Mouse (Mus musculus) erythroblast, adult 5-6 weeks (primary cell): ENCODE data around the gene Gsg1l2. TPM values are rescaled to one million over a fixed set of nuclear protein-coding genes. Genes with fewer than 3 reads are reported as not detected.

Source experiments
- ATAC-seq: replicated peaks from 2 replicates; pipeline ENCODE4 v1.8.0; 2016; ENCODE audit warnings: moderate number of reproducible peaks, mild to moderate bottlenecking, moderate TSS enrichment, inconsistent platforms; ENCODE audit not compliant: poor library complexity, low FRiP score, severe bottlenecking
- total RNA-seq, 2 experiments: library from RNA; stranded (forward) in 1 of 2; stranded (reverse) in 1 of 2; fragments of 150-400 nt in 1 of 2; fragments of 200-764, 138-1000 nt in 1 of 2; gene quantifications; 2 replicates each; pipeline versions ENCODE4 v1.2.3 to v1.2.4; 2015 to 2017; ENCODE audit warnings: low replicate concordance in 2 of 2

The Gsg1l2 gene
- total RNA-seq (2015; ENCODE audit: low replicate concordance) = not detected in 2 replicates
- total RNA-seq (2017; ENCODE audit: low replicate concordance) = not detected in 2 replicates

DNA sequence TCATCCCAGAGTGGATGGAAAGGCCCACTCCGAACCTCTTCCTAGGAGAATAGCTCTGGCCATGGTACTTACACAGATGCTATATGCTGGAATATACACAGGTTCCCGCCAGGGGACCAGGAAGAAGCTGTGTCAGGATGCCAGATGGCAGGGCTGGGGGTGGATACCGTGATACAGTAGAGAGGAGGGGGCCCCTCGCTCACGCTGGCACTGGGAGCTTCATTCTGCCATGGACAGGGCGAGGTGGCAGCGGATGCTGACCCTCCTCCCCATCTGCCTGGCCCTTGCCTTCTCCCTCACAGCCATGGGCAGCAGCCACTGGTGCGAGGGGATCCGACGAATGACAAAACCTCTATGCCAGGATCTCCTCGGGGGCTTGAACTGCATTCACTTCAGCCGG, at the start of gene Gsg1l2:
Gene Gsg1l2, plus strand, starts transcription at position 230 of the 400 bp plus-strand sequence.
- no peak for ATAC-seq

DNA sequence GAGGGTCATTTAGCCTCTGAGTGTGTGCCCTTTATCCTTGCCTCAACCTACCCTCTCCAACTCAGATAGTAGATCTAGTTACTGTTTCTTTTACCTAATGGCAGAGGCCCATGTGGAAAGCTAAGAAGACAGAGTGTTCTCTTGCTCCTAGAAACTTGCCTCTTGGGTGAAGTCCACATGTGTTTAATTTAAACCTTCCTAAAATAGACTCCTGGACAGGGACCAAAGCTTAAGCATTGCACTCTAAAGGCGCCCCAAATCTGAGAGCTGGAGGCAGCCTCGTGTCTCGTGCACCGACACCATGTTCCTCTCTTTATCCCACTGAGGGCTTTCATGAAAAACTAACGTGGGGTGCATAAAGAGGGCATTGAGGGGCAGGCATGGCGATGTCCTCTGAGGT, 47.3 kb upstream of the Gsg1l2 start:
- no peak for ATAC-seq

DNA sequence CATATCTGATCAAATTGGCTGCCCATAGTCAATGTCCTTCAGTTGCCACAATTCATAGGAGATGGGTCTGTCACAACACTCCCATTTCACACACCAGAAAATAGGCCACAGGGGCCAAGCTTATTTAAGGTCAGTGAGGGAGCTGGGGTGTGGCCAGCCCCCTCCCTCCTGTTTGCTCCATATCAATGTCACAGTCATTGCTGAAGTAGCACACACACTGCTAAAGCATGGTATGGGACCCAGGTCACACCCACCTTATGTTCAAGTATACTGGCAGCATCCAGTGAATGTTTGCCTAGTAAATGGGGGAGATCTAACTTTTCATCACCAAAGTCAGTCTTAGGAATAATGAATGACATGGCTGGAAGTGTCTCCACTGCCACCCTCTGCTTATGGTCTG, 45.7 kb upstream of the Gsg1l2 start:
- ATAC-seq = no peak

GRCm38 (mm10) chr11:67731056-67731455, 43.4 kb upstream of the Gsg1l2 start:
- ATAC-seq = no peak

DNA sequence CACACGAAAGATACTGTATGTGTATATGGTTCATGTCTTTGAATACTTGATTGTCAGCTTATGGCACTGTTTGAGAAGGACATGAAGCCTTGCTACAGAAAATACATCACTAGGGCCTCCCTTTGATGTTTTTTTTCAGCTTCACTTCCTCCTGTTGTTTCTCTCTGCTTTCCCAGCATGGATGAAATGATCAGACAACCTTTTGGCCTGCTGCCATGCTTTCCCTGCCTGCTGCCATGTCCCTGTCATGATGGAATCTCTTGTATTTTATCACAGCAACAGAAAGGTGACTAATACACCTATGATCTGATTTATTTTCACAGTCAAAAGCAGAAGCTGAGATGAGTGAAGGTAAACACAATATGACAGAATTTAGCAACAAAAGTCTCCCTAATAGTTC, 40.7 kb upstream of the Gsg1l2 start:
- no peak for ATAC-seq

DNA sequence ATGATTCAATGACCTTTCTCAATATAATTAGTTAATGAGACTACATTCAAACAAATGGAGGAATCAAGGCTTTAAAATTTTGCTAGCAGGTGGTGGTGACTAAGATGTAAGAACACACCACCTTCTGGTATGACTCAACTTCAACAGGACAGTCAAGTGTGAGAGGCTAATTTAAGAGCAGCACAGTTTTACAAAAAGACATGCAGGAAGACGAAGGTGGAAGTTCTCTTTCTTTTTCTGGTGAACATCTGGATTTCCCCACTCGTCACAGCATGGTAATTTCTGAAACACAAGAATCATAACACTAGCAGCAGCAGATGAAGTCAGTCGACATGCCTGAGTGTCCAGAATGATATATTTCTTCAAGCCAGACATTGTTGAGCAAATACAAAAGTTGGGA, 39.8 kb upstream of the Gsg1l2 start:
- no peak for ATAC-seq

DNA sequence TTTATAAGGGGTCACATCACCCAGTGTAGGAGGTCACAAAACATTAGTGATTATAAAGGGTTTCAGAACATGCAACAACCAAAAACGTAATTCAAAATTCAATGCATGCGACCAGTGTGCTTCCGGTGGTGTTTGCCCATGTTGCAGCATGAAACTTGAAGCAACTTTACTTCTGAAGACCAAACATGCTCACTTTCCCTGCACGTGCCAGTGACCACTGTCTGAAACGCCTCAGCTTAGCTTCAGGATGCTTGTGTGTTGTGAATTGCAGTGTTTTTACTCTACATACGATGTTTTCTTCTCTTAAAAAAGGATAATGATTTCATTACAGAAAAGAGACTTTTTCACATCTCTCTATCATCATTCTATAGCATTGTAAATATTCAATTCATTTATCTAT, 36.1 kb upstream of the Gsg1l2 start:
- ATAC-seq = no peak

DNA sequence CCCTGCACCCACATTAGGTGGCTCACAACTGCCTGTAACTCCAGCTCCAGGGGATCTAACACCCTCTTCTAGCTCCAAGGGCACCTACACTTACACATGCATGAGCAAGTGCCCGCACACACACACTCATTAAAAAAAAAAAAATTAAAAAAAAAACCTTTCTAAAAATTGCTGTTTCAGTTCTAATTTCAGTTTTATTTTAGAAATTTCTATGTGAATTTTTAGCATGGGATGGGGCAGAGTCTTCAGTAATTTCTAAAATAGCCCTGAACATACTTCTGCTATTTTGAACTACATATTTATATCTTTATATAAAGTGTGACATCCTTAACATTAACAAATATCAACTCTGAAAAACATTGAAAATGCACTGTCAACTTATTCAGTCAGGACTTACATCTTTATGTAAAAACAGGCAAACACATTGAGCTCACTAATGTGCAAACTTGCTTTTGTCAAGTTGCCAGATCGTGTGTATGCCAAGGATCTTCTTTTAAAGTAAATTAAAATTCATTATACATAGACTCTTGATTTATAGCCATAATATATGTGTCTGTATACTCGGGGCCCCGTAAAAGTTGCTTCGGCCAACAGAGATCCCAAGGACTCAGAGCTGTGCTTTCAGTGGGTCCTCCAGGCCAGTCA, 35.4 kb upstream of the Gsg1l2 start:
- ATAC-seq = no peak

- ATAC-seq = no peak
These were observed 32.8 kb upstream of the Gsg1l2 start for GRCm38 (mm10) chr11:67741569-67741968.

DNA sequence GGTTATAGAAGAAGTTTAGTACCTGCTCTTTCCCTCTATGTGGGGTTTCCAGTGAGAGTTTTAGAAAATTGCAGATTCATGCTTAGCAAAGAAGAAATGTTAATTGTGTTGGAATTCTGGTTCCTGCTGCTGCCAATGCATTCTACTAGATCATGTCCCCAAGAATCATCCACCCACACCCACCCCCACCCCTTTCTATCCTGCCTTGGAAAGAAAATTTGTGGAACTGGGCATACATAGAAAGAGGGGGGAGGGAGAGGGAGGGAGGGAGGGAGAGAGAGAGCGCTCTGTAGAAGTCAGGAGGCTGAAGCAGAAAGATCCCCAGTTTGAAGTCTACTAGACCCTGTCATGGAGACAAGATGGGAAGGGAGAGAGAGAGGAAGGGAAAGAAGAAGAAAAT, 18.1 kb upstream of the Gsg1l2 start:
- ATAC-seq = no peak

- no peak for ATAC-seq
These were observed 16.8 kb upstream of the Gsg1l2 start for GRCm38 (mm10) chr11:67757373-67758167.

- no peak for ATAC-seq
These were observed 3.4 kb upstream of the Gsg1l2 start, which contains the start of gene Glp2r for GRCm38 (mm10) chr11:67771053-67771452. TSS of gene Glp2r (minus strand) at chr11:67771153.

GRCm38 (mm10) chr11:67771691-67772090, 2.7 kb upstream of the Gsg1l2 start:
- no peak for ATAC-seq

GRCm38 (mm10) chr11:67772577-67772976, 1.8 kb upstream of the Gsg1l2 start:
- ATAC-seq = no peak

GRCm38 (mm10) chr11:67790182-67790581, 15.8 kb downstream of the Gsg1l2 start:
- no peak for ATAC-seq

DNA sequence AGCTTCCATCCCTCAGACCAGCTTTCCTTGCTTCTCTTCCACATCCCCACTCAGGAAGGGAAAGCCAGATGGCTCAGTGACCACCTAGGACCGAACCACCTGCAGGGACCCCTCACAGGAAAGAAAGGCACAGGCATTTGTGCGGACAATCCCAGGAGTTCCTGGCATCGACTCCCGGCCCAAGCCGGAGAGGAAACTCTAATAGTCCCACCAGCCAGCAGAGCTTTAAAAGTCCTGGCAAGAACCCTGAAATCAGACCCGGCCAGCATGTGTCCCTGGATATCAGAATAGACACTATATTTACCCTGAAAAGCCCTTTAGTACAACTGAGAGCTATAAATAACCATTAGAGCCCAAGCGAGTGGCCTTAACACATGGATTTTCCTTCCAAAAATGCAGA, 23.5 kb downstream of the Gsg1l2 start, which contains the start of gene Dhrs7c:
Gene Dhrs7c, plus strand, starts transcription at position 257 of the 400 bp plus-strand sequence.
- ATAC-seq = no peak

DNA sequence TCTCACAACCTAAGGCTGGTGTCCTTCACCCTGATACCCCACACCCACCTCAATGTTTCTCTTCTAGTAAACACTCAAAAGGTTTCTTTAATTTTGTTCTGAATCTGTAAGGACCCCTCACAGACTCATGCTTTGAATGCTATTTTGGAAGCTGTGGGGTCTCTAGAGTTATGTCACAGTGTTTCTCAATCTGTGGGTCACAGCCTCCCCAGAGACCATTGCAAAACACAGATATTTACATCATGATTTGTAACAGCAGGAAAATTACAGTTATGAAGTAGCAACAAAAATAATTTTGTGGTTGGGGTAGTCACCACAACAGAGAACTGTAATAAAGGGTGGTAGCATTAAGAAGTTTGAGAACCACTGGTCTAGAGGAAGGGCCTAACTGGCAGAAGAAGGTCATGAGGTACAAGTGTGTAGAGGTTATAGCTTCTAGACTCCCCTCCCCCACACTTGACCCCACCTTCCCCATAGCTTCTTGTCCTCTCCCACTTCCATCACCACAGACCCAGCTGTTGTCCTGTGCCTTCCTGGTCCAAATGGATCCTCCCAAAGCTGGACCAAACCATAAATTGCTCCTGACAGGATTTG, 25.8 kb downstream of the Gsg1l2 start:
- no peak for ATAC-seq

- no peak for ATAC-seq
These were observed 26.8 kb downstream of the Gsg1l2 start for GRCm38 (mm10) chr11:67801169-67801568.

DNA sequence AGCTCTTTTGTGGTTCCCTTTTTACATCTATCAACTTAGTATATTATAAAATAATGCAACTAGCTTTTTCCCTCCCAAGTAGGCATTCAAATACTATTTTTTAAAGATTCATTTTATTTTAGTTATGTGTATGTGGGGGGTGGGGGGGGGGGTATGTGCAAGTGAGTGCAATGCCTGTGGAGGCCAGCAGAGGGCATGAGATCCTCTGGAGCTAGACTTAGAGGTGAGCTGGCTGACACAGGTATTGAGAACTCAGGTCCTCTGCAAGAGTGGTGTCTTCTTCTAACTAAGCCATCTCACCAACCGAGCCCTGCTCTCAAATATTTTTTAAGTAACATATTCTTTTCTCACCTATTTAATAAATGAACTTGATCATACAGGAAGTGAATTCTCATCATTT, 31.1 kb downstream of the Gsg1l2 start:
- ATAC-seq = no peak

- no peak for ATAC-seq
These were observed 32.6 kb downstream of the Gsg1l2 start for GRCm38 (mm10) chr11:67806832-67807597.
